Mouse (Mus musculus) urinary bladder, postnatal 10 days (tissue): Measurements from ENCODE around the gene Zbtb48.

Experiments
- DNase-seq: peaks from one replicate; pipeline ENCODE4 v3.0.0; 2022; ENCODE audit warnings: low spot score

Zbtb48 gene

DNA sequence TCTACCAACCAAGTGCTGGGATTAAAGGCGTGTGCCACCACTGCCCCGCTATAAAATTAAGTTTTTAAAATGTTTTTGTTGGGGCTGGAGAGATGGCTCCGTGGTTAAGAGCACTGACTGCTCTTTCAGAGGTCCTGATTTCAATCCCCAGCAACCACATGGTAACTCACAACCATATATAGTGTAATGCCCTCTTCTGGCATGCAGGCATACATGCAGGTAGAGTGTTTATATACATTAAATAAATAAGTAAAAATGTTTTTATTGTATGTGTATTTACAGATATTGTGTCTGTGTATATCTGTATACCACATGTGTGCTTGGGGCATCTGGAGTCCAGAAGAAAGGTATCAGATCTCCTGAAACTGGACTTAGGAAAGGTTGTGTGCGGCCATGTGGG lies 26.1 kb downstream of the Zbtb48 start:
- no peak for DNase-seq

DNA sequence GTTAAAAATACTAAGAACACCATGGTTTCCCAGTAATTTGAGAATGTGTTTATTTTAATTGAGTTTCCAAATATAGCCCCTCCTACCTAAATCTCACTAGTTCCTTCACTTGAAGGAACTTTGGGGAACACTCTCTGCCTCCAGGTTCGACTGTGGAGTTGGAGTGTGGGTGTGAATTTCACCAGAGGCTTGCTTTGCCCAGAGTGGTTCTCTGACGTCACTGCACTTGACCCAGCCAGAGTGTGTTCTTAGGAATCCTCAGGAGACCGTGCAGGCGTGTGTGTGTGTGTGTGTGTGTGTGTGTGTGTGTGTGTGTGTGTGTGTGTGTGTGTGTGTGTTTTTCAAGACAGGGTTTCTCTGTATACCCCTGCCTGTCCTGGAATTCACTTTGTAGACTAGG lies 26.6 kb downstream of the Zbtb48 start:
- DNase-seq: no peak

DNA sequence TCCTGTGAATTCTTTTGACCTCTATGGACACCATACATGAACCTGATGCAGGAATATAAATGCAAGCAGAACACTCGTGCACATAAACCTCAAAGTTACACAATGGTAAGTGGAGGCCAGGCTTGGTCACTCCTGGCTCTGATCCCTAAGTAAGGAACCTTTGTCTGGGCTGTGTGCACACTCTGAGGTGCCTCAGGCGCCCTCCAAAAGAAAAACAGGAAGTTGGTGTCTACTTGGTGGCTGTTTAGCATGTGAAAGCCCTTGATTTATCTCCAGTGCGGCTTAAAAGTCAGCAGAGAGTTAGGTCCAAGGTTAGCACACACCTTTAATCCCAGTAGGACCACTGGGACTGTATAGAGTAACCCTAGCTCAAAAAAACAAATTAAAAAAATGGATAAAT lies 28.0 kb downstream of the Zbtb48 start:
- no peak for DNase-seq

DNA sequence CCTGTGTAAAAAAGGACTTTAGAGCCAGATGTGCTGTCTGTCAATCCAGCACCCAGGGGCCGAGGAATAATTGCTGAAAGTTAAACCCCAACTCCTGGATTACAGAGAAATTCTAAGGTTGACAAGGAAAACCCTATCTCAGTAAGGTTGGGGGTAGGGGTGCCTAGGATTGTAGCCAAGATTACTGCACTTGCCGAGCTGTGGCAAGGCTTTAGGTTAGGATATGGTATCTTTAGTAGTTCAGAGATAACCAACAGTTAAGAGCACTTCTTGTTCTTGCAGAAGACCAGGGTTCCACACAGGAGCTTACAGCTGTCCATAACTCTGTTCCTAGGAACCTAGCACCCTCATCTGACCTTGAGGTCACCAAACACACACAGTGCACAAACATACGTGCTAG lies 29.8 kb downstream of the Zbtb48 start:
- DNase-seq: no peak

DNA sequence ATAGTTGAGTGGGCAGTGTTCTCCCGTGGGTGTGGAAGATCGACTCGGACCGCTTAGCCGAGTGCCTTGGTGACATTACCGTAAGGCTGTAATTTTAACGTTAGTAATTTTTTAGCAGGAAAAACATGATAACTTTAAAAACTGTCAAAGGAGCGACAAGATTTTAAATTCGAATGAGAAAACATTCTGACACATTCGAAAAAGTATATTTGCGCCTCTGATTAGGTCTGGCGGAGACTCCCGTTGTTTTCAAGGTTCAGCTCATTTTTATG lies 30.6 kb downstream of the Zbtb48 start:
- no peak for DNase-seq

DNA sequence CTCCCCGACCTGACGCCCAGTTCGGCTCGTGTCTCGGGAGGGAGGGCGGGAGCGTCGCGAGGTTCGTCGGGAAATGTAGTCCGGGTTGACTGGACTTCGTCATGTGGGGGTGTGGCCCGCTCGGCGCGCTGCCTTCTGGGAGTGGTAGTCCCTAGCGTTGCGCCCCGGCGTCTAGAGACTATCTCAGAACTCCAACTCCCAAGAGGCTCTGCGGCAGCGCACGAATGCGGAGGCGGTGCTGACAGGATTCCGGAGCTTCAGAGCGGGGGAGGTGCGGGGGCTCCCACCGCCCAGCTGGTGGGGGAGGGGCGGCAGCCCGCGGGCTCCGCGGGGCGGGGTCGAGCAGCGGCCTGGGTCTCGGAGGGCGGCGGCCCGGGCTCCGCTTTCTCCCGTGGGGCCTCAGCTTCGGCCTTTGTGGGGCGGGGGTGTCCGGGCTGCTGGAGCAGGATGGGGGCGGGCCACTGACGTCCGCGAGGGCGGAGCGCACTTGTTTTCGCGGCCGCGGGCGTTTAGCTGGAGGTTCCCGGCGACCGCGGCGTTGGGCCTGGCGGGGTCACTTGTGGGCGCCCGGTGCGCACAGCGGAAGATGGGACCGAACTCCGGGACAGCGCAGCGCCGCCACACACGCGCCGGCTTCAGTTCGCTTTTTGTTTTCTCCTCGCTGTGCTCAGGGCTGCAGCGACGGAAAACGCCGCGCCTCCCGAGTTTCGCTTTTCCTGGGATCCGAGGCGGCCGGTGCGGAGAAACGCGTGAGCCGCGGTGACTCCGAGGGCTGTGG lies 31.1 kb downstream of the Zbtb48 start, which contains the start of gene Phf13:
TSS of gene Phf13 (minus strand) at position 86 of the 778 bp plus-strand sequence.
- peak; percentile 97 for DNase-seq

DNA sequence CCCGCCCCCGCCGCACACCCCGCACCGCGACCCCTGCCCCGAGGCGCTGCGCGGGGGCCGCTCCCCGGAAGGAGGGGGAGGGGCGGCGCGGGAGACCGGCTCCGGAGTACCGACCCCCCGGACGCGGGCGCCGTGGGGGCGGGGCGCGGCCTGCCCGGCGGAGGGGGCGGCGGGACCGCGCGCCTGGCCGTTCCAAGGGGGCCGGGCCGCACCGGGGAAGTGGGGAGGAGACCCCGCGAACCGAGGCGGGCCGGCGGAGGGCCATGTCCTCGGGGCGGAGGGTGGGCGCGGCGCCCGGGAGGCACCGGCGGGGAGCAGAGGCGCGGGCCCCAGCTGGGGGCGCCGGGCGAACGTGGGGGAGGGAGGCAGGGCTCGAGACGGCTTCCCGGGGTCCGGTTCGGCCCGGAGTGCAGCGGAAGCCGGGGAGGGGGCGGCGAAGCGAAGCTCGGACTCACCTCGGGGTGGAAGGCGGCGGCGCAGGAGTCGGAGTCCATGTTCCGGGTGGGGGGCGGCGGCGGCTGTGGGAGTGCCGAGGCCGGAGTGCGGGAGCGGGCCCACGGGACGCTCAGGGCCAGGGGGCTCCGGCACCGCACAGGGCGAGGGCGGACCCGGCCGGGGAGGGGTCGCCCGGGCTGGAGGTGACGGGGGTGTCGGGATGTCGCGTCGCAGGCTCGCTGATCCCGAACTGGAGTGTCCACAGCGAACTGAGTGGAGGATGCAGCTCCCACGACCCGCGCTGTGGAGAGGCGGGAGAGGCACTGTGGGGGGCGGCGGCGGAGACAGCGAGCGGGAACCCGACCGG lies 31.9 kb downstream of the Zbtb48 start:
- no peak for DNase-seq

DNA sequence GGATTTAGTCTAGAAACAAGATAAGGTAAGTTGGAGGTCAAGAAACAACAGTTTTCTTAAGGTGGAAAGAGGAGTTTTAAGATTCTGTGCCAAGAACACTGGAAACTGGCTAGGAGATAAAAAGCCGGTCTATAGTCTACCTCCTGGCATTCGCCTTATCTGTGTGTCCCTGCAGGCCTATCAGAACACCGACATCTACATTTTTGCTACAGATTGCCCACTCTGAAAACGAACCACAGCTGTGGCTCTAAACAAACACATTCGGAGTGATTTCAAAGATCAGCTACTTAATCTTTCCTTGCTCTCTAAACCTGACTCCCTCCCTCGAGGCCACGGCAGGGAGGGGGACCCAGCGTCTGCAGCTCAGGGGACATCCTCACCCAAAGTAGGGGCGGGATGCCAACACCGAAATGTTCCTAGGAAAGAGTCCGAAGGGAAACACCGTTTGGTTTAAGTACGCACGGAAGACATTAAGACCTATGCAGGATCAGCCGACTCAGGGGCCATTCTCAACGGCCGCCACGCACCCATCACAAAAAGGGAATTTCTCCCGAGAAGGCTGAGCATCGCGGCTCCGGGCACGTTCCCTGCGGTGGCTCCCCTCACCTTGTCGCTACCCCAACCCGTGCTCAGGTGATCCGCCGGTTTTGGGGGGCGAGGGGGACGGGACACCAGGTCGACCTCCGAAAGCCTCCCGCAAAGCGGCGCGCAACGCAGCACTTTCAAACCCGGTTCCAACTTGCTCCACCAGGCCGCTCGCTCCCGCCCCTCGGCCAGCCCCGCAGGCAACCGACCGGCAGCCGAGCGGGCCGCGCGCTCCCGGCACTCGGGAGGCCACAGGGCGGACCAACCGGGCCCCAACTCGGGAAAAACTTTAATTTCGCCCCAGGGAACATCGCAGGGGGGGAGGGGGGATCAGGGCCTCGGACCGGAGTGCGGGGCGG lies 33.0 kb downstream of the Zbtb48 start:
- no peak for DNase-seq

DNA sequence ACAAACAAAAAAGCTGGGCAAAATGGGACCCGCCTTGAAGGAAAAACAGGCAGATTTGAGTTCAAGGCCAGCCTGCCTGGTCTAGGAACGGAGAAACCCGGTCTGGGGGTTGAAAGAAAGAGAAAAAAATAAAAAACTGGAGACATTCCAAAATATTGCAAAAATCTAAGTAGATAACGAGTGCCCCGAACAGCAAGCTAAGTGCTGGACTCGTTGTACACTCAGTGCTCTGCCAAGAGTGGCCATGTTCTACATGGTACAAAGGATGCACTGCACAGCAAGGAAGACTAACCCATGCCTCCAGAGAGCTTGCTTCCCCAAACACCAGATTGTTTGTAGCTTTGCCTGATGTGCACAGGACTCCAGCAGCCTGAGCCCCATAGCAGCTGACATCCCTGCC lies 34.4 kb downstream of the Zbtb48 start:
- DNase-seq: no peak

DNA sequence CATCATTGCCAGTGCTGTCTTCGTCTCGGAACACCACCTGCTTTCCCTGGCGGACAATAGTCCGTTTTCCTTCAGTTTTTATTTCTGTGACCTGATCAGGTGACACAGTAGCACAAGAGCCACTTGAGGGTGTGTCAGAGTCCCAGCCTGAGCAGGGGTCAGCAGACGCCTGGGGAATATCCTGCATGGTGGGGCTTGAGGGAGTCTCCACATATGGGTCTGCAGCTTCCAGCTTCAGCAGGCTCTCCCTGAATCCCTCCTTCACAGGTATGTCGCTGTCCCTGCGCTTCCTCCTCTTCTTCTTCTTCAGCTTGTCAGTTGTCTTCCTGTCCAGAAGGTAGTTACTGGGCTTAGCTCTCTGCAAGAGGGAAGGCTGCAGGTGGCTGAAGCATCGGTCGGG lies 35.4 kb downstream of the Zbtb48 start:
- no peak for DNase-seq

DNA sequence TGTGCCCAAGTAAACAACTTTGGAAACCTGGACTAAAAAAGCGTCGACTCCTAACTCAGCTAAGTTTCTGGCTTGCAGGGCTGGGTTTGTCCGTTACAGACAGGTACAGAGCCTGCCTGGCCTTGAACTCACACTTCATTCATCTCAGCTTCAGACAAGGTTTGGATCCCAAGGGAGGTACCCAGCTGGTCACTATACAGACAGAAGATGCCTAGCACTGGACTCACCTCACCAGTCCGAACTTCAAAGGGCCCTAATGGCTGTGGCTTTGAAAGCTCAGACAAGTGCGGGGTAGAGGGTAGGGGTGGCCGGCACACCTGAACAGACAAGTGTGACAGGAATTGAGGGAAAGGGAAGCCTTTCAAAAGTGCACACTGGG lies 38.4 kb downstream of the Zbtb48 start:
- DNase-seq: no peak

DNA sequence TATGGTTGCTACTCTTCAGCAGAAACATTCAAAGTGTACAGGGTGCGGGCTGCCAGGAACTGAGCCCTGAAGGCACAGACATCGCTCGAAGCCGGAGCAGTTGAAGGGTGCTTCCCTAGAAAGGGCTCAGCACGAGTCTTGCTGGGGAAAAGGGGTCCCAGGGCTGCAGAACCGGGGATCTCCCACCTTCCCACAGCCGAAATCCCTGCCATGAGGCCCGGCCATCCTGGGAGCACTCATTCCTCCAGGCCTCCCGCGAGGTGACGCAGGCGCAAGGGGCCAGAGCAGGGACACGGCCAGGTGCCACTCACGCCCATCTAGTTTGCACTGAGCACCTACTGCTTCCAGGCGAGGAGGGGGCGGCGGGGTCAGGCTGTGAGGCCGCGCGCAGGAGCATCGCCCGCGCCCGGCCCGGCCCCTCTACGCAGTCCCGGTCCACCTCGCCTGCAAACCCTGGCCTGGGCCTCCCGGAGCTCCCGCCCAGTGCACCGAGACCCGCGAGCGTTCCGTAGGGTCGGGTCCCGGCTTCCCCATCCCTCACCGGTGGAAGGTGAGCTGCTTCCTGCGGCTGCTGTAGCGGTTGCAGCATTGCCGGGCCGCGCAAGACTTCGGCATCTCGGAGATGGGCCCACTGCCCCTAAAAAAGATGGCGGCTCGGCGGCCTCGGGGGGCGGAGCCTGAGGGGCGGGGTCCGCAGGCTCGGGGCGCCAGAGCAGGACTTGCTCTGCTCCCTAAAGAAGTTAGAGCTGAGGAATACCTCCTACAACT lies 38.9 kb downstream of the Zbtb48 start, which contains the start of gene Thap3:
TSS of gene Thap3 (minus strand) at position 656 of the 768 bp plus-strand sequence.
- DNase-seq: no peak

DNA sequence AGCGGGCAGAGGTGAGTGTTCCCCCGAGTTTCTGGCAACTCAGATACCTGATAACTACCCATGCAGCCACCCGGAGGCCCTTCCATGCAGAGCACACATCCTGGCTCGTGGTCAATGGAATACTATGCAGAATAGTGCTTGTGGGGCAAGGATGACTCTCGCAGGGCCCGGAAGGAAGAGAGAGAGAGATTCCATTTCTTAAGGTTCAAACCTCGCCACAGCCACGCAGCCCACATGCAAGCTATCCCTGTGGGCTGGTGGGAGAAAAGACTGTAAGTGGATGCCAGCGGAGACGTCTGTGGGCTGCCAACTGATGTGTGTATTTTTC lies 39.5 kb downstream of the Zbtb48 start:
- no peak for DNase-seq

DNA sequence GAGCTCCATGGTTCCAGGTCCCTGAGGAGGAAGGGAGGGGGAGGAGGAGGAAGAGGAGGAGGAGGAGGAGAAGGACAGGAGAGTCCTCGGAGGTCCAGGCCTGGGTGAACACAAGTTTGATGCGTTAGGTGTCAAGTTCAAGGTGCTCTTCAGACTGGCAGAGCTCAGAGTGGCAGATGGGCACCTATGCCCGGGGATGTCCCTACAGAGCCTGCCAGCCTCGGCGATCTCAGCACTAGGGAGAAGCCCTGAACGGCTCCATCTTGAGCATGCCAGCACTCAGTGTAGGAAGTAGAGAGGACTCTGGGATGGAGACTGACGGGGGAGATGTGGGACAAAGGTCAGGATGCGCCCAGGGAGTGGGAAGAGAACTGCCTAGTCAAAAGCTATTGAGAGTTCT lies 40.8 kb downstream of the Zbtb48 start:
- DNase-seq: no peak

DNA sequence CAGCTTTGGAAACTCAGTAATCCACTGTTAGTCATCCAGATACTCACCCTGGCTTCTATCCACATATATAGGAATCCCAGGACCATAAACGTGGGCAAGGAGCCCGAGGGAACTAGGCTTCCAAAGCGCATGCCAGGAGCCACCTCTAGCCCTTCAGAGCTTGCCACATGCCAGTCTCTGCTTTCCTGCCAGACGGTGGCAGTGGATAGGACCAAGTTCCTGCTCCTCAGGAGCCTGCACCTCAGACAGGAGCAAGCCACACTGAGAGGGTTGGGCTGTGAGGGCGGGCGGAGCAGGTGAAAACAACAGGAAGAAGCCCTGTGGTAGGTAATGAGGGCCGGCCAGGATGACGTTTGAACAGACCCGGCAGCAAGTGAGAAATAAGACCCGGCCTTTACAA lies 41.6 kb downstream of the Zbtb48 start:
- no peak for DNase-seq

DNA sequence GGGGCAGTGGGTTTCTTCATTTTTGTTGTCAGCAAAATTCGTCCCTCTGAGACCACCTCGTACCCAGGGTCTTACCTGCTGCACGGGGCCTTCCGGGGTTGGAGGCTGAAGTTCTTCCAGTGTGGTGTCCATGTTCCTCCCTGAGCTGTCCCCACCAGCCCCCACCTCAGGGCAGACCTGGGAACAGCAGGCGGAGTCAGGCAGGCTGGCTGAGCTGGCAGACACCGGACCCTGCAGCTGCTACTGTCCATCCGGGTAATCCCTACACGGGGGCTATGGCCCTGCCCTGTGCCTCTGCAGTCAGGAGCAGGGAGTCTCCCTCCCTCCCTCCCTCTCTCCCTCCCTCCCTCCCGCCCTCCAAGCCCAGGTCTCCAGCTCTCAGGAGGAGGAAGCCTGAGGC lies 43.9 kb downstream of the Zbtb48 start:
- DNase-seq: no peak

DNA sequence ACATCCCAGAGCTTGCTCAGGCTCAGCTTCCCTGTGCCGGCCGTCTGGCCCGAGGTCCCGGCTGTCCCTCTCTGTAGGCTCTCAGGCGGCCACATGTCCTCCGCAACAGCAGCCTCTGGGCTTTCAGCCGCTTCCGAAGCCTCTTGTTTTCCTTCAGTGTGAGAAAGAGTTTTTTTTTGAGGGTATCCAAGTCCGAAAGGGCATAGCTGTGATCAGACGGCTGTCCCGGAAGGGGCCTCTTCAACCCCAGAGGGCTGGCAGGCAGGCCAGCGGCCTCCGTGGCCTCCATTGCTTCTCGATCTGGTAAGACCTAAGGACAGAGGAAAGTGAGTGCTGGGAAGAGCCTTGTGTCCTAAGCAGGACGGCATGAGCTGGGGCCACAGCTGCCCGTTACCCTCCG lies 44.4 kb downstream of the Zbtb48 start:
- no peak for DNase-seq

DNA sequence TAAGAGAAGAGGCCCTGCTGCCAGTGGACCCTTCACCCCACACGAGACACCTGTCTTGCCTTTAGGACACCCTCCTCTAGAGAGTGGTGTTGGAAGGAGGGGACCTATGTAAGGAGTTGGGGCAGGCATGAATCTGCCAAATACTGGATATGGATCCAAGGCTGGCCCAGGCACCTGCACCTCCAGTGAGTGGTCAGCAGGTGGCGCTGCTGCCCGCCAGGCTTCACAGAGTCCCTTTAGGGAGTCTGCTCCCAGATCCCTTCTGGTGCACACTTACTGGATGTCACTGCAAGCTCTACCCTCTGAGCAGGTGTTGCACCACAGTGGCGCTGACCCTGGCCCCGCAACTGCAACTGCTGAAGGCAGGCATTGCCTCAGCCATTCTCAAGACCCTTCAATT lies 46.1 kb downstream of the Zbtb48 start:
- peak; percentile 41 for DNase-seq

DNA sequence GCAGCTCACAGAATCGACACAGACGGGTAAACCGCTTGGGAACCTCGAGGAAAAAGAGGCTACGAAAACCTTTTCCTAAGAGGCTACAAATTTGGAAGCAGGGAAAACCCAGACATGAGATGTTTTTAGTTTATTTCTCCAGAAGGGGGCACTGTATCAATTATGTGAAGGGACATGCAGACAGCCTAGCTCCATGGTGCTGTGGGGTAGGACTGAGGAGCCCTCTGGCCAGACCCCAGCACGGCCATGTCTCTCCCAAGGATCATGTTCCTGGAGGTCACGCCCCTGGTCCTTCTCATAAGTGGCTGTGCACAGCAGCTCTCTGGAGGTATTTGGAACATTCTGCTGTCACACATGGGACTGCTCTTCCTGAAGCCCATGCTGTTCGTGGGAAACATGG lies 46.8 kb downstream of the Zbtb48 start:
- DNase-seq: no peak

DNA sequence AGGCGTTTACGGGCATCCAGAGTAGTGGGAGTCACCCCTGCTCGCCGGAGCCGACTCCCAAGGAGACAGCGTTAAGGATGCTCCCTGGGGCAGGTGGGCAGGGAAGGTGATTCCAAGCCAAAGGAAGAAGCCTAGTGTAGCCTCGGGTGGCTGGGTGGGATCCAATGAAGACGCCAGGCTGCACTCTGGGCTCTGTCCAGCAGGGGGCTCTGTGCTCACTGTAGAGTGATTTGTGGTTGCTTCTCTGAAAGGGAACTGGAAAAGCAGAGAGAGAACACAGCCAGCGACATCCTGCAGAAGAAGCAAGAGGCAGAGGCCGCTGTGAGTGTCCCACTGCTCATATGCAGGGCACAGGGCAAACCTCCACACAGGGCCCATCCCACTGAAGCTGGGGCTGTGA lies 49.7 kb downstream of the Zbtb48 start:
- peak; percentile 49 for DNase-seq

DNA sequence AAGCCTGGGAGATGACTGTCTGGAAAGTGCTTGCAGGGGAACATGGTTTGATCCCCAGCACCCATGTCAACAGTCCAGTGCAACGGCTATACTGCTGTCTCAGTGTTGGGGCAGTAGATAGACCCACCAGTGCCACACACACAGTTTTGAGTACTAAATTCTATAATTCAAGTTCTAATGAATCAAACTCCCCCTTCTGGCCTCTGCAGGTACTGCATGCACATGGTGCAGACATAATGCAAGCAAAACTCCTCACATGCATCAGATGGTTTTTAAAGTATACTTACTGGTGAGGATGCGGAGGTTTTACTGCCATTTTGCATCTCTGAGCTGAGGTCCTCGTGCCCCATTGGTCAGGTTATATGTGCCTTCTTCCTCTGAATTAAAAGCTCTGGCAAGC lies 52.0 kb downstream of the Zbtb48 start:
- no peak for DNase-seq
